Mouse (Mus musculus) cerebellum, postnatal 25 days (tissue): ENCODE measurements around the gene Sec14l5.
"Not testable (repeated sequence)": the region's sequence is repeated elsewhere in the genome, so short reads cannot be mapped to it uniquely, and the experiment has no call there.

Source experiments
- DNase-seq, 2 experiments: peaks; one replicate each; pipeline ENCODE4 v3.0.0; 2021; ENCODE audit warnings: mixed read lengths in 2 of 2

The Sec14l5 gene

GRCm38 (mm10) chr16:5217341-5218133, 70.6 kb downstream of the Sec14l5 start:
- DNase-seq: no peak

DNA sequence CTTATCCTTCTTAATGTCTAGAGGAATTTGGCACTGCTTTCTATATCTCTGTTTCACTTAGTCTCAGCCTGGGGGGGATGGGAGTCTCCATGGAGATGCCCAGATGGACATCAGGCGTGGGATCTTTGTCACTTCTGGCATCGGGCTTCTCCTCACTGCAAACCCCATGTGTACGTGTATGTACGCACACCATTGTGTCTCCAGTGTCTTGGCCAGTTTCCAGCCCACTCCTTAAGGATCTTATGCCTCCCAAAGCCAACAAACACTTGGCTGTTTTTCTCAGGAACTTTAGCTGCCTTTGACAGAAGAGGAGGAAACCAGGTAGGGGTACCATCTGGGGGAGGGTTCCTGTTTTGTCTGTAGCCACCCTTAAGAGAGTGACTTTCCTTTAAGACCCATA, 74.5 kb downstream of the Sec14l5 start:
- no peak for DNase-seq

DNA sequence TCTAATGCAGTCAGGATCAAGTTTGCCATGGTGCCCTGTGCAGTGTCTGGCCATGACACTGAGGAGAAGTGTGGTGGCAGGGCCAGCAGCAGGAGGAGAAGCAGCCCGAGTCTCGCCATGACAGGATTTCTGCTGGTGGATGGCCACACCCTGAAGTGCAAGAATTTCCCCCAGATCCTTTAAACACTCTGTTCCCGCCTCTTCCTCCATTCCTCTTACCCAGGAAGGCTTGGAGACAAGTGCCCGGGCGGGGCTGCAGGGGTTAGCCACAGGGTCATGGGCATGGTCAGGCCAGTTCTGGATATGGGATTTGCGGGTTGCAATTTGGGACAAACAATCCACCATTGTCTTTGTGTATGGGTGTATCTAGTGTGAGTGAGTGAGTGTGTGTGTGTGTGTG, 75.2 kb downstream of the Sec14l5 start, which contains the start of gene AU021092:
AU021092 (minus strand) TSS at position 160 of the 400 bp plus-strand sequence.
- no peak for DNase-seq

- not testable (repeated sequence) for DNase-seq
Observed at GRCm38 (mm10) chr16:5226534-5226933, 79.6 kb downstream of the Sec14l5 start.

DNA sequence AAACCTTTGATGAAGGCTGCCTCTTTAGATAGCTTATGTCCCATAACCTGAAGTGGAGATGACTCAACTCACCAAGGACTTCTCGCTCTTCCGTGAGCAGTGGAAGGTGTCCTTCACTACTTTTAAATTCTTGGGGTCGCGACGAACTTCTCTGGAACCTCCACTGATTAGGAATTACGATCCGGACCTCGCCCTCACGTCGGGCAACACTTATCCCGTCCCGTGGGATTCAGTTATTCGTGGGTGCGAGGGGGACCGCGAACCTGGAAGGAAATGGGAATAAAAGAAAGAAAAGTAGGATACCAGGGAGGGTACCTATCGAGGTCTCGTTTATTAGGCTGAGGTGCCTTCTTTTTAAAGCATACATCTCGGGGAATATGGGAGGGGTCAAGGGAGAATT, 80.6 kb downstream of the Sec14l5 start:
- not testable (repeated sequence) for DNase-seq

GRCm38 (mm10) chr16:5228103-5228502, 81.2 kb downstream of the Sec14l5 start:
- not testable (repeated sequence) for DNase-seq

DNA sequence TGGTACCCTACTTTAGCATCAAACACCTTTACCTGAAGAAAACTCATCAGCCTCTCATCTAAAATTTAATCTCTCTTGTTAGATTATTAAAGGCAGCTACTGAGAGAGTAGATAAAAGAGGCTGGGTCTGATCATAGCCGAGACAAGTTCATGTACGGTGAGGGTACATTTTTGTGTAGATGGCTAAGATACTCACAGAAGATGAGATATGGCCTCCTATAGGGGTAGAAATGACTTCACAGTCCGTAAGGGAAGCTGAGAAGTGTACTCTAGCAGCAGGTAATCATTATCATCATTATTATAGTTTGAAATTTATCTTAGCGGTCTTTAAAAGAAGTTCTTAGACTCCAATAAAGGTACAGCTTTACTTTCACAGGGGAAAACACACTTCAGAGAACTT, 86.1 kb downstream of the Sec14l5 start:
- DNase-seq: no peak

DNA sequence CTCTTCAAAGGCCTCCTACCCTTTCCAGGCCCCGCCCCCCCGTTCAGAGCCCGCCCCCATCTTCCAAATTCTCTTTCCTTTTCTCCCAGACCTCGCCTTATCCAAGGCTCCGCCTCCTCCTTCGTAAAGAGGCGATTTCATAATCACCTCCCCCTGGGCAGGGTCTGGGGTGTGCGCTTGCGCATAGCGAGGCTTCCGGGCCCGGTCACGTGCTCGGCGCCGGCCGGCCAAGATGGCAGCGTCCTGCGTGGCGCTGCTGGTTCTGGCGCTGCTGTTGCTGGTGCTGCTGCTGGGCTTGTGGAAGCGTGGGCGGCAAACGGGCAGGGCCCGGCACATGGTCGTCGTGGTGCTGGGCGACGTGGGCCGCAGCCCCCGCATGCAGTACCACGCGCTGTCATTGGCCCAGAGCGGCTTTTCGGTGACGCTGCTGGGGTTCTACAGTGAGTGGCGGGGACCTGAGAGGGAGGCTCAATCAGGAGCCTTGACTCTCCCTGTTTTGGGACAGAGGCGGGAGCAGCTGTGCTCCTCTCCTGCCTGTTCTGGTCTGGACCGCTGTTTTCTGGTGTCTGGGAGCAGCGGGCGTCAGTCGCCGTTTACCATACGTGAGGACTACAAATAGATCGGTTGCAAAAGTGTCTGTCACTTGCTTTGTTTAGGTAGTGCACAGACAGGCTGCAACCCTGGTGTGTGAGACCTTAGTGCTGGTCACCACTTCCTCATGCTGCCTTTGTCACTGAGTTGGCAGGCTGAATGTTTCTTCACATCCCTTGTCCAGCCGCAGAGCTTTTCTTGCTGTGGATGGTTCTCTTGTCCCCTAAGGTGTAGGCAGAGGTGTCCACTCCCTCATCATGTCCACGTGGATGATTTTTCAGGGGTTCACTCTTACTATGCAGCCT, 86.8 kb downstream of the Sec14l5 start, which contains the start of gene Alg1:
Alg1 (plus strand) TSS at position 204 of the 896 bp plus-strand sequence.
- peak; percentile 94 to 97 for DNase-seq
